Mouse (Mus musculus) ovary, postnatal 10 days (tissue): ENCODE data around the gene Prdx1.
"Not testable (repeated sequence)": the region's sequence is repeated elsewhere in the genome, so short reads cannot be mapped to it uniquely, and the experiment has no call there.

Source experiments
- DNase-seq: peaks from one replicate; pipeline ENCODE4 v3.0.0; 2022; ENCODE audit warnings: low spot score

The Prdx1 gene

GRCm38 (mm10) chr4:116677808-116678207, 7.5 kb upstream of the Prdx1 start:
- DNase-seq, result no peak

GRCm38 (mm10) chr4:116679141-116679540, 6.2 kb upstream of the Prdx1 start:
- DNase-seq, result no peak

GRCm38 (mm10) chr4:116680521-116680920, 4.8 kb upstream of the Prdx1 start:
- DNase-seq, result not testable (repeated sequence)

GRCm38 (mm10) chr4:116683957-116684356, 1.4 kb upstream of the Prdx1 start:
- DNase-seq, result no peak

- no peak for DNase-seq
These were observed 679 bp upstream of the Prdx1 start for GRCm38 (mm10) chr4:116684665-116685064.

GRCm38 (mm10) chr4:116687041-116687440, 1.7 kb downstream of the Prdx1 start:
- DNase-seq, result no peak

GRCm38 (mm10) chr4:116689309-116689876, 4.0 kb downstream of the Prdx1 start:
- DNase-seq, result no peak

GRCm38 (mm10) chr4:116692146-116692545, 6.8 kb downstream of the Prdx1 start:
- no peak for DNase-seq

GRCm38 (mm10) chr4:116693785-116694184, 8.4 kb downstream of the Prdx1 start:
- DNase-seq, result no peak

GRCm38 (mm10) chr4:116698693-116699342, 13.5 kb downstream of the Prdx1 start:
- DNase-seq, result no peak

GRCm38 (mm10) chr4:116700964-116701363, 15.6 kb downstream of the Prdx1 start:
- DNase-seq, result no peak

- DNase-seq, result peak; percentile 53
These were observed 18.5 kb downstream of the Prdx1 start for GRCm38 (mm10) chr4:116703804-116704203.

- no peak for DNase-seq
These were observed 22.3 kb downstream of the Prdx1 start for GRCm38 (mm10) chr4:116707666-116708065.

- DNase-seq, result peak; percentile 44
These were observed 22.9 kb downstream of the Prdx1 start, which contains the start of the genes Mmachc and Ccdc163 for GRCm38 (mm10) chr4:116708201-116708764. Gene Mmachc (minus strand): TSS chr4:116708406. Gene Ccdc163 (plus strand): TSS chr4:116708509.

- DNase-seq, result no peak
These were observed 23.5 kb downstream of the Prdx1 start for GRCm38 (mm10) chr4:116708791-116709390.

GRCm38 (mm10) chr4:116710154-116710553, 24.8 kb downstream of the Prdx1 start:
- no peak for DNase-seq

GRCm38 (mm10) chr4:116712536-116712935, 27.2 kb downstream of the Prdx1 start:
- no peak for DNase-seq

GRCm38 (mm10) chr4:116719396-116719795, 34.1 kb downstream of the Prdx1 start:
- DNase-seq, result no peak

GRCm38 (mm10) chr4:116720343-116721097, 35.2 kb downstream of the Prdx1 start, which contains the start of gene Tesk2:
Gene Tesk2 (plus strand): TSS chr4:116720948.
- peak; percentile 70 for DNase-seq

- DNase-seq, result no peak
These were observed 35.8 kb downstream of the Prdx1 start for GRCm38 (mm10) chr4:116721098-116721628.

- DNase-seq, result no peak
These were observed 36.9 kb downstream of the Prdx1 start for GRCm38 (mm10) chr4:116722230-116722629.

- no peak for DNase-seq
These were observed 40.1 kb downstream of the Prdx1 start for GRCm38 (mm10) chr4:116725444-116725843.
